Mouse (Mus musculus) spleen, postnatal 14 days (tissue): ENCODE measurements at regions not wholly inside any gene's neighbourhood (a gene's known extent, or its start where the extent isn't known, plus 50 kb on each side); places are given as distances from the start of the nearest gene placed in this dataset.
"Not testable (repeated sequence)": the region's sequence is repeated elsewhere in the genome, so short reads cannot be mapped to it uniquely, and the experiment has no call there.

Experiments used
- DNase-seq, 2 experiments: peaks; one replicate each; pipeline ENCODE4 v3.0.0; 2021 to 2022; ENCODE audit warnings: low spot score in 2 of 2

GRCm38 (mm10) chr12:71718412-71718811 lies 112.5 kb upstream of the Daam1 start:
- not testable (repeated sequence) for DNase-seq

GRCm38 (mm10) chr12:71718911-71719310 lies 112.0 kb upstream of the Daam1 start:
- DNase-seq: no peak

- no peak for DNase-seq
Observed at GRCm38 (mm10) chr12:71725140-71725539, 105.7 kb upstream of the Daam1 start.

- DNase-seq: no peak
Observed at GRCm38 (mm10) chr12:71725713-71726336, 105.1 kb upstream of the Daam1 start.

GRCm38 (mm10) chr12:71743345-71743744 lies 87.5 kb upstream of the Daam1 start:
- DNase-seq: no peak

- DNase-seq: no peak
Observed at GRCm38 (mm10) chr12:71746011-71746410, 84.9 kb upstream of the Daam1 start.

- DNase-seq: no peak
Observed at GRCm38 (mm10) chr12:71747386-71747785, 83.5 kb upstream of the Daam1 start.

GRCm38 (mm10) chr12:71747831-71748368 lies 83.0 kb upstream of the Daam1 start:
- DNase-seq: no peak

GRCm38 (mm10) chr12:71748731-71749130 lies 82.1 kb upstream of the Daam1 start:
- no peak for DNase-seq

- DNase-seq: no peak
Observed at GRCm38 (mm10) chr12:71749668-71750067, 81.2 kb upstream of the Daam1 start.

GRCm38 (mm10) chr12:71752741-71753260 lies 78.1 kb upstream of the Daam1 start:
- DNase-seq: no peak

GRCm38 (mm10) chr12:71753276-71753675 lies 77.6 kb upstream of the Daam1 start:
- no peak for DNase-seq

- DNase-seq: no peak
Observed at GRCm38 (mm10) chr12:71763194-71763593, 67.7 kb upstream of the Daam1 start.

- DNase-seq: no peak
Observed at GRCm38 (mm10) chr12:71766086-71766485, 64.8 kb upstream of the Daam1 start.

GRCm38 (mm10) chr12:71766636-71767035 lies 64.2 kb upstream of the Daam1 start:
- DNase-seq: no peak

GRCm38 (mm10) chr12:71767896-71768295 lies 63.0 kb upstream of the Daam1 start:
- DNase-seq: no peak

- peak; percentile 19 to 69 for DNase-seq
Observed at GRCm38 (mm10) chr12:71768471-71768870, 62.4 kb upstream of the Daam1 start.

GRCm38 (mm10) chr12:71768890-71769289 lies 62.0 kb upstream of the Daam1 start:
- no peak for DNase-seq

- DNase-seq: no peak
Observed at GRCm38 (mm10) chr12:71769302-71769701, 61.6 kb upstream of the Daam1 start.

- DNase-seq: no peak
Observed at GRCm38 (mm10) chr12:71773891-71774290, 57.0 kb upstream of the Daam1 start.

- DNase-seq: no peak
Observed at GRCm38 (mm10) chr12:71775126-71775525, 55.8 kb upstream of the Daam1 start.

- DNase-seq: no peak
Observed at GRCm38 (mm10) chr12:71778137-71778536, 52.7 kb upstream of the Daam1 start.

- no peak for DNase-seq
Observed at GRCm38 (mm10) chr12:71778948-71779347, 51.9 kb upstream of the Daam1 start.

GRCm38 (mm10) chr12:71779418-71779817 lies 51.5 kb upstream of the Daam1 start:
- DNase-seq: no peak
